Mouse (Mus musculus): Measurements from ENCODE around the gene 4833439L19Rik.

- no peak for TF ChIP-seq CTCF (conservative IDR thresholded peaks at IDR 0.05; ENCODE audit: low read length)
- TF ChIP-seq POU5F1 (IDR thresholded peaks at IDR 0.05; ENCODE audit: borderline replicate concordance, low read length) = no peak
Observed at GRCm38 (mm10) chr13:54559656-54560055, 5.6 kb downstream of the 4833439L19Rik start.
